Mouse (Mus musculus) spleen, adult 2 months (tissue): ENCODE data around the gene Cobl. TPM values are rescaled to one million over a fixed set of nuclear protein-coding genes. Genes with fewer than 3 reads are reported as not detected.

Experiments
- DNase-seq, 2 experiments: peaks; one replicate each; pipeline versions ENCODE4 v3.0.0 to v3.0.0-alpha.2; 2012 to 2021; ENCODE audit warnings: low spot score in 2 of 2, low read depth in 1 of 2
- H3K27ac ChIP-seq: fragments of 200-500 bp; 2 replicates; pipeline ENCODE4 v1.5.1; 2012; ENCODE audit warnings: low read length, inconsistent platforms; ENCODE audit not compliant: insufficient read depth
- H3K27me3 ChIP-seq: fragments of 200-500 bp; 2 replicates; pipeline ENCODE4 v1.6.1; 2012; ENCODE audit warnings: mild to moderate bottlenecking, moderate library complexity, low read length, inconsistent platforms; ENCODE audit not compliant: control insufficient read depth, insufficient read depth
- H3K36me3 ChIP-seq: fragments of 200-500 bp; 2 replicates; pipeline ENCODE4 v1.6.1; 2012; ENCODE audit warnings: mild to moderate bottlenecking, low read length, inconsistent platforms; ENCODE audit not compliant: control insufficient read depth, insufficient read depth
- H3K4me1 ChIP-seq: fragments of 200-500 bp; 2 replicates; pipeline ENCODE4 v1.6.1; 2011; ENCODE audit warnings: inconsistent platforms; ENCODE audit not compliant: control insufficient read depth, insufficient read depth, insufficient read length
- H3K4me3 ChIP-seq: fragments of 200-500 bp; 2 replicates; pipeline ENCODE4 v1.5.1; 2011; ENCODE audit warnings: mild to moderate bottlenecking, inconsistent platforms; ENCODE audit not compliant: insufficient read depth, insufficient read length; ENCODE audit errors: extremely low read depth
- CTCF ChIP-seq: fragments of 200-500 bp; IDR thresholded peaks from 2 replicates; pipeline ENCODE4 v1.5.1; 2011; ENCODE audit warnings: mild to moderate bottlenecking, inconsistent platforms; ENCODE audit not compliant: insufficient read depth, insufficient read length, insufficient replicate concordance; ENCODE audit errors: extremely low read depth
- POLR2A ChIP-seq: fragments of 200-500 bp; IDR thresholded peaks from 2 replicates; pipeline ENCODE4 v1.6.1; 2011; ENCODE audit warnings: low read depth, low read length, inconsistent platforms
- WGBS: fragments of 180-500 bp; shearing (Covaris S2); methylation state at CpG from one replicate; pipeline ENCODE4 v1.1.7; 2018; 5-methylcytosine and 5-hydroxymethylcytosine counted together
- polyA plus RNA-seq: library from polyadenylated mRNA; depleted of rRNA; stranded (reverse); fragments of >200 nt; gene quantifications from 2 replicates; pipeline ENCODE4 v1.2.3, GENCODE M21; 2012

The Cobl gene
- polyA plus RNA-seq, 1 experiment: 0.32 TPM

- Histone ChIP-seq H3K27me3 (no peaks in the 10 kb centered on the region), H3K4me1 (no peaks in the 10 kb centered on the region), H3K4me3 (no peak overlapping the region), H3K27ac (no peak overlapping the region), H3K36me3 (no peaks in the 10 kb centered on the region)
- TF ChIP-seq POLR2A (no peak), CTCF (no peak)
- WGBS: 85% methylated on average over 7 of the region's 7 CpGs
- DNase-seq: no peak
Observed at GRCm38 (mm10) chr11:12416899-12417298, 47.9 kb downstream of the Cobl start.

GRCm38 (mm10) chr11:12415329-12415728, 49.4 kb downstream of the Cobl start:
- WGBS: 66% methylated on average over 3 of the region's 3 CpGs
- DNase-seq: no peak
- TF ChIP-seq POLR2A: no peak
- no peak for TF ChIP-seq CTCF
- H3K36me3 ChIP-seq: no peaks in the 10 kb centered on the region
- H3K4me1 ChIP-seq: no peaks in the 10 kb centered on the region
- no peak overlapping the region for H3K27ac ChIP-seq
- no peak overlapping the region for H3K4me3 ChIP-seq
- no peaks in the 10 kb centered on the region for H3K27me3 ChIP-seq

- DNase-seq: no peak
- WGBS: 77% methylated on average over 1 of the region's 1 CpGs
Observed at GRCm38 (mm10) chr11:12411950-12412349, 52.8 kb downstream of the Cobl start.

GRCm38 (mm10) chr11:12411075-12411807, 53.5 kb downstream of the Cobl start:
- no peak overlapping the region for H3K27ac ChIP-seq
- H3K27me3 ChIP-seq: no peaks in the 10 kb centered on the region
- H3K36me3 ChIP-seq: no peaks in the 10 kb centered on the region
- 87% methylated on average over 4 of the region's 4 CpGs for WGBS
- TF ChIP-seq POLR2A: no peak
- no peak for TF ChIP-seq CTCF
- no peaks in the 10 kb centered on the region for H3K4me1 ChIP-seq
- DNase-seq: no peak
- no peak overlapping the region for H3K4me3 ChIP-seq

More at GRCm38 (mm10) chr11:12411950-12412349, 52.8 kb downstream of the Cobl start:
- Histone ChIP-seq H3K36me3 (no peaks in the 10 kb centered on the region), H3K4me1 (no peaks in the 10 kb centered on the region), H3K4me3 (no peak overlapping the region), H3K27ac (no peak overlapping the region), H3K27me3 (no peaks in the 10 kb centered on the region)
- TF ChIP-seq CTCF (no peak), POLR2A (no peak)

GRCm38 (mm10) chr11:12409463-12409862, 55.3 kb downstream of the Cobl start:
- 74% methylated on average over 4 of the region's 4 CpGs for WGBS
- DNase-seq: no peak
- Histone ChIP-seq H3K27ac (no peak overlapping the region), H3K27me3 (no peaks in the 10 kb centered on the region), H3K4me3 (no peak overlapping the region), H3K36me3 (no peaks in the 10 kb centered on the region), H3K4me1 (no peaks in the 10 kb centered on the region)
- TF ChIP-seq POLR2A (no peak), CTCF (no peak)

- WGBS: 86% methylated on average over 6 of the region's 6 CpGs
- no peaks in the 10 kb centered on the region for H3K36me3 ChIP-seq
- no peaks in the 10 kb centered on the region for H3K27me3 ChIP-seq
- H3K4me3 ChIP-seq: no peak overlapping the region
- no peak for DNase-seq
- no peak overlapping the region for H3K27ac ChIP-seq
- no peaks in the 10 kb centered on the region for H3K4me1 ChIP-seq
- no peak for TF ChIP-seq POLR2A
- TF ChIP-seq CTCF: no peak
Observed at GRCm38 (mm10) chr11:12407834-12408233, 56.9 kb downstream of the Cobl start.

GRCm38 (mm10) chr11:12399903-12400302, 64.9 kb downstream of the Cobl start:
- TF ChIP-seq POLR2A: no peak
- TF ChIP-seq CTCF: no peak
- WGBS: 85% methylated on average over 2 of the region's 2 CpGs
- H3K36me3 ChIP-seq: no peaks in the 10 kb centered on the region

More at GRCm38 (mm10) chr11:12399903-12400302, 64.9 kb downstream of the Cobl start:
- Histone ChIP-seq H3K4me1 (no peaks in the 10 kb centered on the region), H3K27ac (no peak overlapping the region), H3K27me3 (no peaks in the 10 kb centered on the region), H3K4me3 (no peak overlapping the region)
- DNase-seq: no peak
